8 mouse cellular contexts compared by ENCODE assay signal in genomic region chr11:73137116-73137515, GRCm38 (mm10). TPM values are rescaled to one million over a fixed set of nuclear protein-coding genes. Genes with fewer than 3 reads are reported as not detected.
A peak's percentile ranks its signal among the peaks of the same experiment; 100 is the strongest.
DNase-seq lines count a peak whose midpoint lies in the region; ATAC-seq lines count a peak whose summit lies in the region.

No protein-coding gene starts in this region.

- H3K4me2 ChIP-seq in kidney, embryonic 16.5 days (replicated peaks; ENCODE audit: low read depth, low read length) = peak overlapping the region; percentile 67
- peak overlapping the region; percentile 80 for H3K4me2 ChIP-seq in midbrain, embryonic 15.5 days

- H3K27ac ChIP-seq in kidney, embryonic 16.5 days (ENCODE audit: low read length) = no peak overlapping the region
- H3K27ac ChIP-seq in midbrain, embryonic 15.5 days = no peak overlapping the region

- DNase-seq in kidney, adult 9 months = peak; percentile 22
- DNase-seq in kidney, adult 11 months = no peak
- DNase-seq in embryo, embryonic 9.5 days (ENCODE audit: extremely low spot score) = no peak
- no peak for DNase-seq in left cerebral cortex, postnatal 36 days (ENCODE audit: low spot score in 2 of 2)

- H3K9ac ChIP-seq in kidney, embryonic 16.5 days (replicated peaks; ENCODE audit: low read length) = peak overlapping the region; percentile 70
- no peak overlapping the region for H3K9ac ChIP-seq in midbrain, embryonic 15.5 days

- peaks cover 43% of the 10 kb centered on the region for H3K36me3 ChIP-seq in erythroblast, embryonic 14.5 days (ENCODE audit: control insufficient read depth)
- H3K36me3 ChIP-seq in kidney, embryonic 16.5 days (ENCODE audit: insufficient read depth, low read length) = peaks cover 24% of the 10 kb centered on the region
- no peaks in the 10 kb centered on the region for H3K36me3 ChIP-seq in midbrain, embryonic 15.5 days (replicated peaks)

- H3K27me3 ChIP-seq in erythroblast, embryonic 14.5 days (ENCODE audit: control insufficient read depth) = no peaks in the 10 kb centered on the region
- no peaks in the 10 kb centered on the region for H3K27me3 ChIP-seq in kidney, embryonic 16.5 days (ENCODE audit: insufficient read depth, low read length)
- H3K27me3 ChIP-seq in midbrain, embryonic 15.5 days (replicated peaks) = no peaks in the 10 kb centered on the region

- peak overlapping the region; percentile 79 for H3K4me3 ChIP-seq in erythroblast, embryonic 14.5 days (replicated peaks)
- H3K4me3 ChIP-seq in kidney, embryonic 16.5 days (ENCODE audit: low read length) = peak overlapping the region; percentile 91
- peak overlapping the region; percentile 69 for H3K4me3 ChIP-seq in midbrain, embryonic 15.5 days

- peaks cover 56% of the 10 kb centered on the region for H3K4me1 ChIP-seq in erythroblast, embryonic 14.5 days (ENCODE audit: control insufficient read depth)
- H3K4me1 ChIP-seq in kidney, embryonic 16.5 days (ENCODE audit: insufficient read depth, low read length) = peaks cover 32% of the 10 kb centered on the region
- peaks cover 8% of the 10 kb centered on the region; the same call in 1 of the 2 replicates for H3K4me1 ChIP-seq in midbrain, embryonic 15.5 days

- intact Hi-C loops in left cerebral cortex, postnatal 36 days (cut with DNase I) = no loop called here

- 22% methylated on average over 11 of the region's 11 CpGs for WGBS in kidney, embryonic 16.5 days
- 44% methylated on average over 11 of the region's 11 CpGs for WGBS in midbrain, embryonic 15.5 days

- ATAC-seq in kidney, embryonic 16.5 days (ENCODE audit: low FRiP score, low TSS enrichment) = 0 out of 2 replicates have a peak, but pooled peaks have one; percentile 21
- no peak for ATAC-seq in midbrain, embryonic 15.5 days (replicated peaks)
- no peak for ATAC-seq in frontal cortex, adult (ENCODE audit: low TSS enrichment)

- H3K9me3 ChIP-seq in erythroblast, embryonic 14.5 days (ENCODE audit: control insufficient read depth, low read length) = no peaks in the 10 kb centered on the region
- no peaks in the 10 kb centered on the region for H3K9me3 ChIP-seq in kidney, embryonic 16.5 days (ENCODE audit: low read length)
- H3K9me3 ChIP-seq in midbrain, embryonic 15.5 days = no peaks in the 10 kb centered on the region

RNA-seq across cellular contexts. Expression of gene Haspin, which starts 1.0 kb away (rescaled TPM):
- 1.2 and 1.4 TPM in 2 replicates for polyA plus RNA-seq in erythroblast, embryonic 14.5 days (2012)
- 16.9 and 18.5 TPM in 2 replicates for polyA plus RNA-seq in kidney, embryonic 16.5 days (2015; fragmentation: Nextera tagmentation; extraction: Ambion mirVana)
- polyA plus RNA-seq in midbrain, embryonic 15.5 days (2015; fragmentation: Nextera tagmentation; extraction: Ambion mirVana) = 2.2 and 2.6 TPM in 2 replicates
- total RNA-seq in left cerebral cortex, postnatal 36 days (2021) = under 1 TPM; 0.18 to 0.25 TPM

RNA-seq across cellular contexts. Expression of gene P2rx5, which starts 23.1 kb away (rescaled TPM):
- not detected in 2 replicates for polyA plus RNA-seq in erythroblast, embryonic 14.5 days (2012)
- polyA plus RNA-seq in kidney, embryonic 16.5 days (2015; fragmentation: Nextera tagmentation; extraction: Ambion mirVana) = 0.81 TPM in 2 replicates
- 0.36 and 0.40 TPM in 2 replicates for polyA plus RNA-seq in midbrain, embryonic 15.5 days (2015; fragmentation: Nextera tagmentation; extraction: Ambion mirVana)
- under 1 TPM; 0.54 to 0.72 TPM for total RNA-seq in left cerebral cortex, postnatal 36 days (2021)

RNA-seq across cellular contexts. Expression of gene Emc6, which starts 39.7 kb away (rescaled TPM):
- polyA plus RNA-seq in erythroblast, embryonic 14.5 days (2012) = 19.4 and 20.4 TPM in 2 replicates
- polyA plus RNA-seq in kidney, embryonic 16.5 days (2015; fragmentation: Nextera tagmentation; extraction: Ambion mirVana) = 121 and 123 TPM in 2 replicates
- polyA plus RNA-seq in midbrain, embryonic 15.5 days (2015; fragmentation: Nextera tagmentation; extraction: Ambion mirVana) = 116 TPM in 2 replicates
- total RNA-seq in left cerebral cortex, postnatal 36 days (2021) = 10 to 100 TPM; 54.4 to 58.8 TPM

RNA-seq across cellular contexts. Expression of gene Tax1bp3, which starts 39.8 kb away (rescaled TPM):
- 0.36 and 1.1 TPM in 2 replicates for polyA plus RNA-seq in erythroblast, embryonic 14.5 days (2012)
- polyA plus RNA-seq in kidney, embryonic 16.5 days (2015; fragmentation: Nextera tagmentation; extraction: Ambion mirVana) = 231 and 251 TPM in 2 replicates
- 156 and 161 TPM in 2 replicates for polyA plus RNA-seq in midbrain, embryonic 15.5 days (2015; fragmentation: Nextera tagmentation; extraction: Ambion mirVana)
- 1 to 10 TPM; 6.9 to 9.3 TPM for total RNA-seq in left cerebral cortex, postnatal 36 days (2021)

RNA-seq across cellular contexts. Expression of gene Itgae, which starts 46.7 kb away (rescaled TPM):
- not detected in 2 replicates for polyA plus RNA-seq in erythroblast, embryonic 14.5 days (2012)
- 0.24 and 0.44 TPM in 2 replicates for polyA plus RNA-seq in kidney, embryonic 16.5 days (2015; fragmentation: Nextera tagmentation; extraction: Ambion mirVana)
- 0.15 and 0.27 TPM in 2 replicates for polyA plus RNA-seq in midbrain, embryonic 15.5 days (2015; fragmentation: Nextera tagmentation; extraction: Ambion mirVana)
- total RNA-seq in left cerebral cortex, postnatal 36 days (2021) = under 1 TPM; 0.14 to 0.17 TPM
